Mouse (Mus musculus) urinary bladder, adult 18-20 months (tissue): ENCODE data around the gene Fancf.
A peak's percentile ranks its signal among the peaks of the same experiment; 100 is the strongest.

ENCODE experiments used
- DNase-seq, 2 experiments: peaks; one replicate each; pipeline ENCODE4 v3.0.0; 2022; ENCODE audit warnings: low spot score in 2 of 2, mixed read lengths in 2 of 2

Gene Fancf

DNA sequence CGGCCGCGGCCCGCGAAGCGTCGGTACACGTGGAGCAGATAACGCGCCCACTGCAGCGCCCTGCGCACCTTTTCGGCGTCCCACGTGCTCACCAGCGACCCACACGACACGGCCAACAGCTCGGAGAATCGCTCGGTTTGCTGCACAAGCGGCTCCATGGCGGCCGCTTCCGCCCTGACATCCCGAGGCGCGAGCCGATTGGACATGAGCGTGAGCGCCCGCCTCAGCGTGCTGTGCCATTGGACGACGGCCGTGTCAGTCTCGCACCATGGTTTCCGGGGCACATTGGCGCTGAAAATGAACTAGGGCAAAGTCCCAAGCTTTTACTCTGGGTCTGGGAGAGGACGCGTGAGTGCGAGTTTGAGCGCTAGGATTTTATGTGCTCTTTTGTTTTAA is at the start of gene Fancf:
TSS of gene Fancf (minus strand) at position 171 of the 396 bp plus-strand sequence.
- DNase-seq = peak; percentile 95 to 100

DNA sequence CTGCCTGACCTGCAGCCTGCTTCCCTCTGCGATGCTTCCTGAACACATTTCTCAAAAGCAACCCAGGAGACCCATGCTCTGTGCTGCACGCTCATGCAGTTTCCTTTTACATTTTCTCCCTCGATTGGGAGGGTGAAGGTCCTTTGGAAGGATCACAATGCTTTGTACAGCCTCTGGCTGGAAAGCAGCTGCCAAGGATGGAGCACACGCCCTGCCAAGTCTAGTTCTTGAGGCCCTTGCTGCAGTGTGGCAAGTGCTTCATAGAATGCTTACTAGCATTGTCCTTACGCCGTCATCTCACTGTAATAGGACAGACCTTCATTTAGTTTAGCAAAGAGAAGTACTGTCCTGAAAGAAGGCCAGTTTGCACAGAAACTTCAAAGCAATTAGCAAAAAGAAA is 37.0 kb upstream of the Fancf start:
- no peak for DNase-seq

DNA sequence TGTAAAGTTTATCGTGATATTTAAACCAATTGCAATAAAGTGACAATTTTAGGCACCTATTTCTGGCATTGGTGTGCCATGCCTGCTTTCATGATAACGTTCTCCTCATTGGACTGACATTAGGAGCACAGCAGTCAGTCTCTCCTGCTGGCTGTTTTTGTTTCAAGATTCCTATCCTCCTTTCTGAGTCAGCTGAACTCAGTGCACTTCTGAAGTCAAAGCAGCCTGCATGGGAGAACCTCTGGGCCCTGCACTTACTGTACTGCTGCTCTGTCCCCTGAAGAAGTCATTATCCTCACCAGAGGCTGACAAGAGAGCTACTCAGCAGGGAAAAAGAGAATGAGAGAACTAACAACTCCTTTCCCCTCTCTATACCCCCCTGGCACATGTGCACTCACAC is 32.9 kb upstream of the Fancf start:
- DNase-seq = no peak

DNA sequence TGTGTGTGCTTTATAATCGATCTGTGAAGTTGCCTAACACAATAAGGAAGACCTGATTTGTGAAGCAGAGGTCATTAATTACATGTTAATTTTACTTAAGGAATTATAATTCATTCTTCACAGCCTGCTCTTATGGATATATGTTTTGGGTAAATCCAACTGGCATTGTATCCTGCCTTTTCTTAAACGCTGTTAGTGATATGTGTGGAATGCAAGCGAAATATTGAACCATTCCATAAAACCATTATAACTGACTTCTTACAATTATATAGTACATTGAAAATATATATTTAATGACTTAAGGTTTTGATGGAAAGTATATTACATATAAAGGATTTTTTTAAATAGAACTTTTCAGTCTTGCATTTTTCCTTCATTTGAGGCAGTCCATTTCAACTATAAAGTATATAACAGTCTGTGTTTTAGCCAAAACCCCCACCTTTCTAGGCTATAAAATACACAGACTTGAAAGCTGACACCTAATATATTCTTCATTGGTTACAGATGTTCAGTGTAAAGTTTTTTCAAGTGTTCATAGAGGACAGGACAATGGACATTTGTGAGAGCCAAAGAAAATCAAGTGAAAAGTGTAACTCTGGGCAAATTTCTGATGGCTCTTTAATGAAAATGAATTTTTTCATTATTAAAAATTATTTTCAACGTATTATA is 32.2 kb upstream of the Fancf start:
- DNase-seq = no peak

DNA sequence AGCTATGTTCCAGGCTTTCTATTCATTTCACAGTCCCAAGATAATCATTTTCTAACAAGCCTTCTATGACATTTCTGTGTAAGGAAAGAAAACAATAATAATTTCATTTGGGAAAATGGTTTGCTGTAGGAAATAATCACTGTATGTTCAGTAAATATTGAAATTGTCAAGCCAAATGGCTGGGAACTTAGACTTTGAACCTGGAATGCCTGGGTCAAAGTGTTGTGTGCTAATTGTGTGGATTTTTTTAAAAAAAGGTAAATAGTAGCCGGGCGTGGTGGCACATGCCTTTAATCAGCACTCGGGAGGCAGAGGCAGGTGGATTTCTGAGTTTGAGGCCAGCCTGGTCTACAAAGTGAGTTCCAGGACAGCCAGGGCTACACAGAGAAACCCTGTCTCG is 30.9 kb upstream of the Fancf start:
- no peak for DNase-seq

DNA sequence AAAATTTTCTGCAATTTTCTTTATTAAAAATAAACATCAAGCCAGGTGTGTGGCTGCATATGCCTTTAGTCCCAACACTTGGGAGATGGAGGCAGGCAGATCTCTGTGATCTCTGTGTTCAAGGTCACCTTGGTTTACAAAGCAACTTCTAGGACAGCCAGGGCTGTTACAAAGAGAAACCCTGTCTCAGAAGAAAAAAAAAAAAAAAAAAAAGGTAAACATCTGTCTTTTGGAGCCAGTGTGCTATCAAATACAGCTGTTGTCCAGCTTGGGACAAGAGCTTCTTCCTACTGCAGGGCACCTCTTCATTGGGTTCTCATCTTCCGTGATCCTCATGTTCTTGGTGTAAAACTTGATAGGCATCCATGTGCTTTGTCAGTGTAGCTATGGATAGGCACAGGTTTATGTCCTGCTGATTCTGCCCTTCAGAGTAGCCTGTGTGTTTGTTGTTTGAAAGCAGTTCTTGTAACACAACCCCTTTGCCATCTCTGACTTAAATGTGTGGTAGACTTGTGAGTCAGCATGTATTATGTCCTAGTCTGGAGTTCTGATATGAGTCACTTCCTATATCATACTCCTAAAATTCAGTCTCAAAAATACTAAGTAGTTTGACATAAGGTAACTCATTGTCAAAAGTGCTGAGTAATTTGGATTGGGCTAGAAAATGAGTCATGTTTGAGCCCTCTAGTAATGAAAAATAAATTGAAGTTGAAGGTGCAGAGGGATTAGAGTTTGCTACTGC is 30.3 kb upstream of the Fancf start:
- DNase-seq = no peak

DNA sequence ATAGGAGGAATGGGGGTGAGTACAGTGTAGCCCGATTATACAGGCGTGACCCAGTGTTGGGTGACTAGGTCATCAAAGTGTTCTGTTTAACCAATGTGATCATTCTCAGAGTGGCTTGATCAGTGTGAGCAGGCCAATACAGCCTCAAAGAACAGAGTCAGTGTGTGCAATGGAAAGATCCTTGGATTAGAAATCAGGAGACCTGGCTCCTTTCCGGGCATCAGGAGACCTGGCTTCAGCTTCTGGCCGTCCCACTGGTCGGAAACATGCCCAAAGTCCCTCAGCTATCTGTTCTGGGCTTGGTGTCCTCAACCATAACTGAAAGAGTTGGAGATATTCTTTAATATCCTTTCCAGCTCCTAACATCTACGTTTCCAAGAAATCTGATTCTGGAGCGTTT is 27.5 kb upstream of the Fancf start:
- no peak for DNase-seq

DNA sequence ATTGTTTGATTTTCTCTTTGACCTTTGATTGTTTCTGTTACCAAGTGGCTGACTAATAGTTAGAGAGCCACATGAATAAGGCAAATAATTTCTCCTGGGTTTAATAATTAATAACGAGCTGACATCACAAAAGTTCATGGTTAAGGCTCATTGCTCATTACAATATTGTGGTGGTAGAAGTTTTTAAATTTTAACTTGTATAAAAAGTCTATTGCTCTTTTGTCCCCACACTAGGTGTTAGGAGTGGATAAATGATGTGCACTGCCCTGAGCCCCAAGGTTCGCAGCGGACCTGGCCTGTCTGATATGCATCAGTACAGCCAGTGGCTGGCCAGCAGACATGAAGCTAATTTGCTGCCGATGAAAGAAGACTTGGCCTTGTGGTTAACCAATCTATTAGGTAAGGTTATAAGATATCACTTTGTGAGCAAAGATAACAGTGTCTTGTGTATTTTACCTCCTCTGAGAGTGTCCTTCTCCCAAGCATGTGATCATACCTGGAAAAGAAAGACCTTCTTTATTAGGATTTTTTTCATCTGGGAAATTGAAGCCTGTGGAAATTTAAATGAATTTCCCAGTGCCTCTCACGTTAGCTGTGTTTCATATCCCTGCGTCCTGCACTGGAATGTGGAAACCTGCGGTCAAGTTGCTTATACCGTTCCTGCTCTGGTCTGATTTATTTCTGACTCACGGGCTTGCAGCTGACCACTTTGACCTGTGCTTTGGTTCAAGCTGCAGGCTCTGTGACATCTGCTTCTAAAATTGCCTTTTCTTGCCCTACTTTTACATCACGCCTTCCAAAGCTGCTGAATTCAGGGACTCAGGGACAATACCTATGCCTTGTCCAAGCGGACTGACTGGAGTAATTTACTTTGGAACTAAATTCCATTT is 25.9 kb upstream of the Fancf start:
- DNase-seq = no peak

DNA sequence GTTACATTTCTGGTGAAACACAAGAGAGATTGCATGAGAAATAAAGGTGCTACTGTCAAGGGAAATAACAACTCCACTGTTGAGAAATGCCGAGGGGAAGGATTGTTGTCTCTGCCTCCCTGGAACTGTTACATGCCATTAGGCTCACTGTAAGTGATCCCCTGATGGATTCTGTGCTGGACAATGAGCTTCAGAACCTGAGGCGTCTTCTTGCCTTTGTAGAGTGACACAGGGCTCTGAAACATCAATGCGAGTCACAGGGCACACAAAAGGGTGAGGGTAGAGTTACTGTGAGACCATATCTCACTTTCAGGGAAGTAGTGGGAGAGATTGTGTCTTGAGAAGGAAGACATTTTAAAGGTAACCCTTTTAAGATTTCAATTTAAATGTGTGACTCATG is 23.3 kb upstream of the Fancf start:
- no peak for DNase-seq

DNA sequence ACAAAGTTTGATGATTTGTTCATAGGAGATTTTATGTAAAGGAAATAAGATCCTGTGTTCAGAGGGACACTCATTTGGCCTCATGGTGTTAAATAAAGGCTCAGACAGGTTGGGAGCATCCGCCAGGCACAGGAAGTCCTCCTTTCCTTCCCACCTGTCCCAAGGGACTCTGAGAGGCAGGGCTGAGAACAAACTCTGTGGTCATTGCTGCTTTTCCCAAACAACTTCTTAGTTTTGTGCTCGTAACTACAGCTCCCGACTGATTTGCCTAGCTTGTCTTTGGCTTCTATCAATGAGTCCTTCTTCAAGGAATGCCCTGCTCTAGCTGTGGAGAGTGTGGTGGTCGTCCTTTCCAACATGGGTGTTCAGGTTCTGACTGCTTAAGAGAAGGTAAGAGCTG is 18.1 kb upstream of the Fancf start:
- DNase-seq = no peak

DNA sequence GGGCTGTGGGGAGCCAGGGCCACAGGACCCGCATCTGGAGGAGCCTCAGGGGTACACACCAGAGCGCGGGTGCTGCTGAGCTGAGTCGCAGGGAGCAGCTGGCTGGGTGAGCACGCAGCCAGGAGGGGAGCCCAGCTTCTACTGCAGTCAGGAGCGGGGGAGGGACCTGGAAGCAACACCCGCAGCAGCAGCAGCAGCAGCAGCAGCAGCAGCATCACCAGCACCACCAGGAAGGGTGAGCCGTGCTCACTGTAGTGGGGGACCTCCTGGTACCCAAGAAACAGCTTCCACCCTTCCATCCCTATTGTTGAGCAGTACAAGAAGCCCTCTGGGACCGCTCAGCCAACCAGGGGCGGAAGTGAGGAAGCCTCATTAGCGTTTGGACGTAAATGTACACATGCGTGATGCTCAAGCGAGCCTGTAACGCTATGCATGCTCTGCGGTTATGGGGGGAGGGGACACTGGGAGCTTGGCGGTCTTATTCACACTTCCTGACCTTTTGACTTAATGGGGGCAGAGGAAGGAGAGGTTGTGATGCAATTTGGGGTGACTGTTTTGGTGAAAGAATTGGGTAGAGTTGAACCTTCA is 17.2 kb upstream of the Fancf start:
- DNase-seq = no peak

DNA sequence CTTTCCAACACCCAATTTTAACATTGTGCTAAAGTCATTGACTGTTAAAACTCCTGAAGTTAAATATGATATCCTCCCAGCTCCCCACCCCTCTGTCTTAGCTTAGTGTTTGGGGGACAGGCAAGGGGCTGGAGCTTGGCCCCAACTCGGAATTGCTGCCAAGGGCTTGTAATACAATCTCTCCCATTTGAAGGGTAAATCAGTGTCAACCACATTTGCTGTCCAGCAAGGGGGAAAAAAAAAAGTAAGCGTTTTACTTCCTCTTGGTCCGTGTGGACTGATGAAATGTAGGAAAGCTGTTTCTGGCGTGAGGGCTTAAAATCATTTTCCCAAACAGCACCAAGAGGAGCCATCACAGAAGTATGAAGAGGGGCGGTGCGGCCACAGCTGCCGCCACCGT is 16.7 kb upstream of the Fancf start:
- no peak for DNase-seq

DNA sequence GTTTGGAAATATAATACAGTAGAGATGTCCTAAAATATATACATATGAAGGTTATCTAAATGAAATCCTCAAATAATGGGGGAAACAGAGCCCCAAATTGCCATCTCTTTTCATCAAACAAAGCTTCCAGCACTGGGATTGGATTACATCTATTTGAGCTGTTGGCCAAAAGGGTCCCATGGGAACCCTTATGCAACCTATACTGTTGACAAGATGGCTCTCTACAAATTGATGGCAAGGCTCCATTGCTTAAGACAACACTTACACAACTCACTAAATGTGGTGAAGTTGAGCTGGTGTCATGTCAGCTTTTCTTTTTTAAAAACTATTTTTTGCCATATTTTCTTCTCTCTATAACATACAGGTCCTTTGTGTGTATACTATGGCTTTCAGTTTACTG is 14.2 kb upstream of the Fancf start:
- no peak for DNase-seq

DNA sequence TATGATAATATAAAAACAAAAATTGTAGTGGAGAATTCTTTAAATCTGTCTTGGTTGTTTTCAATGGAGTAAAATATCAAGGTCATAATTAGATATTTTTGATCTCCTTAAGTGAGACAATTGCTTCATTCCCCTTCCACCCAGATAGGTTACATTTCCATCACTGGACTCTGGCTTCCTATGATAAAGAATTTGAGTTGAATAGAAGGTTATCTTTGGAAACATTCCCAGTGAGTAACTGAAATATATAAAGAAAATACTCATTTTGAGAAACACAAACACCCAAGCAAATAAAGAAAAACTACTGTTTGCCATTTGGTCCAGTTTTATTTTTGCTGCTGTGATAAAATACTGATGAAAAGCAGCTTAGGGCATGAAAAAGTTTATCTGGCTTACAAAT is 10.5 kb upstream of the Fancf start:
- DNase-seq = no peak

DNA sequence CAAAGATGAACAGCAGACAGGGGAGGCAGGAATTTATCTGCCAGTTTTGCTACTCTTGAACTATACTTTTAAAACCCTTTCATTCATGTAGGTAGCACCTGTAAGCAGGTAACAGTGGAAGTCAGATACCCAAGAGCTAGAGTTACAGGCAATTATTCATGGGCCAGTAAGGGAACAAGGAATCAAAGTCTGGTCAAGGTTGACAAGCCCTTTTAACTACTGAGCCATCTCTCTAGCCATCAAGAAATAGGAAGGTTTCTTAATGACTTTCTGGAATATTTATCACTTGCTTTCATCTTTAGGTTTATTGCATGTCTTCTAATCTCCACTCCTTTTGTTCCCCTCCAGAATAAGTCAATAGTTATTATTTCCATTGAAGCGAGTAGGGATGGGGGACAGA is 10.0 kb upstream of the Fancf start:
- no peak for DNase-seq

DNA sequence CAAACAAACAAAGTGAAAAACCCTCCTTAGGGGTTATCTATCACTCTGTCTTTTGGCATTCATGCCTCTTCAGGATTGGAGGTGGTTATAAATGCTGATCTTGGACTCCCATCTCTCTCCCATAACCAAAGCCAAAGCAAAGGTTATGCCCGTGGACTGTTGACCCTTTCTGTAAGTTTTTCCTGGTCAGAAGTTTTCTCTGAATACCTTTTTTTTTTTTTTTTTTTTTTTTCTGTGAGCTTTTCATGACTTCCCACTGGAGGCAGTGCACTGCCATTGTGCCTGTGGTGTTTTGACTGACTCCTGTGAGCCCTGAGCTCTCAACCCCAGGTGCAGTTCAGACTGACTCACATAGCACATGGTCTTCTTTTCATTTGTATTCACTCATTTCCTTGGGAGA is 5.9 kb upstream of the Fancf start:
- no peak for DNase-seq

DNA sequence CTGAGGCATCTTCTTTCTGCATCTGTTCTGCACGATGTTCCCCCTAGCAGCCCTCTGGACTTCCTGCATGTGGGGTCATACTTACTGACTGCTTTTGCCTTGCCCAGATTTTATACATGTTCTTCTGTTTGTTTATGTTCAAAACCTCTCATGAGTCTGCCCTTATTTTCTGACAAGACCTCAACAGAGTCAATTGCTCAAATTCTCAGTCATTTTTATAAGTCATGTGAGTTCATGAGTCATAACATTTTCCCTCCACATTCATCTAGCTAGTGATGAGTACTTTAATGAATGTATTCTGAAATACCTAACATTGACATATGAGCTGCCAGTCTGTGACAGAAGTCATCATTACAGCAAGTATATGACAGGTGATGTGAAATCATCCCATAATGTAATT is 3.3 kb upstream of the Fancf start:
- no peak for DNase-seq

DNA sequence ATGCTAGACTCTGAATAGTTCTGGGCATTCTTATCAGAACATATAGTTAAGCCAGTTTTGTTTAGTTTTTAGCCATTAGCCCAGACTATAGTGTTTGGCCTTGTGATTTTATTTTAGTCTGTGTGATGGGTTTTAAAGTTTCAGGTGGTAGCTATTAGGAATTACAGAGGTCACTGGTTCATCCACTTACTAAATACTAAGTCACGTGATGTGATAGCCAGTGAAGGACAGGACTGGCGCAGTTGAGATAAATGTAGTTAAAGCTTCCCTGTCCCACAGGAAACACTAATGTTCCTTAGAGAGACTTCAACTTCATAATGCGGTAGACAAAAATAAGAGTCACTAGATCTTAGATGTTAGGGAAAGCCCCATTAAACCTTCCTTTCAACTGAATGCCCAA is 775 bp upstream of the Fancf start:
- DNase-seq = no peak

DNA sequence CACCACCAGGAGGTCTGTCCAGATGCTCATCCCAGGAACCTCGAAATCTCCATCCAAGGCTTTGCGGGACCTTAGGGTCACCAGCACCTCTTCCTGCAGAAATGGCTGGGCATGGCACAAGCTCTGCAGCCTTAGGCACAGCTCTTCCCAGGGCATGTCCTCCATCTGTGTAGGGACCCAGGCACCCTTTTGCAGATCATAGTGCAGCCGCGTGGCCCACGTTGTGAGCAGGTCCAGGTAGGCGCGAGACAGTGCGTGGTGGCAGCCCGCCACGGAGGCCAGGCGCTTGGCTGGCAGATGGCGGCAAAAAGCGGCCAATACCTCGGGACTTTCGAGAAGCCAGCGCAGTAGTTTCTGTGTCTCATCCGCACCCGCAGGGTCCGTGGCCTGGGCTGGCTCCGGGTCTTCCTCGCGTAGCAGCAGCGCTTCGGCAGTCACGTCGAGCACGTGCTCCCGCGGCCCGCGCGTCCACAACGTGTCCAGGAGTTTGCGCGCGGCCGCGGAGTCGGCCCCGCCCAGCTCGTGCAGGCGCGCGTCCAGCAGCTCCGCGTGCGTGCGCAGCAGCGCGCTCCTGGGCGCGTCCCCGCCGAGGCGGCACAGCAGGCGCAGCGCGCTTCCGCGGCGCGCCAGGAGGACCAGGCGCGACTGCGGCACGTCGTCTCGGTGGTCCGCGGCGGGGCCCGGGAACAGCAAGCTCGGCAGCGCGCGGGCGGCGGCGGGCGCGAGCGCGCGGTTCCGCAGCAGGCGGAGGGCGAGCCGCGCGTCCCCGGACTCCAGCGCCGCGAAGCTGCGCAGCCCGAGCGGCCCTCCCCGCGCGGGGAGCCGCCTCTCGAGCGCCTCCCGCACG is 594 bp downstream of the Fancf start, which contains the start of gene Gas2:
TSS of gene Gas2 (plus strand) at position 766 of the 847 bp plus-strand sequence.
- peak; percentile 70 to 92 for DNase-seq

DNA sequence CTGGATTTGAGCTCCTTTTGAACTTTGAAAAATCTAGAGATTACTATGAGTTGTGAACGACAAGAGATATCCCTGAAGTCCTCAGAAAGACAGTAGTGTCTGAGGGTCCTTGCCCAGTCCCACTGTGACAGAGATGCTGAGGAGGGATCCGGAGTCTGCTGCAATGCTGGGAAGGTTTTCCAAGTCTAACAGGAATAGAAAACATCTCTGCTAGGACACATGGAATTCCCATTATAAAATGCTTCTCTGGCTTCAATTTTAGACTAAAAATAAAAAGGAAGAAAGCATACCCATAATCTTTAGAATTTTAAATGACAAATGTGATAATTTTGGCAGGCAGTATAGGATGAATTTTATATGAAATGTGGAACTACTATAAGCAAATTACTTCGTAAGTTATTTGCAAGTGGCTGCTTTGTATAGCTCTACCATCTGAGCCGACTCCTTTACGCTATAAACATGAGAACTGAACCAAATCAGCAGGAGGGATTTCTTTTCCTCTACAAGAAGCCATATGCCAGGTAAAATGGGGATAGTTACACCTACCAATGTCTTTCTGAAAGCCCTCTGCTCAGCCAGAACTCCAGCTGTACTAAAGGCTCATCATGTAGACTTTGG is 10.1 kb downstream of the Fancf start:
- DNase-seq = no peak

DNA sequence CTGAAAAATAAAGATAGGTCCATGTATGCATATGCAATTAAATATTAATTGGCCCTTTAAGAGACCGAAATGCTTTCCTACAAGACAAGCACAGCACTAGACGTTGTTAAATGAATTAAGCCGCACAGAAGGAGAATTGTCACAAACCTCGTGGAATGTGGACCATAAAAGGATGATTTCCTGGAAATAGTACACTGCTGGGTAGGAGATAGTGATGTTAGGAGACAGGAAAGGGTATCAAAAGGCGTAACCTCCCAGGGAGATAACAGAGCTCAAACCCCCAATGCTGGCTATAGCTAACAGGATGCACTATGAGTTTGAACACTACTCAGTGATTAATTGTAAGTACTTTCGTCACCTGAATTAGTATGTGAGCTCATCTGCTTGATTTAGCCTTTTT is 11.2 kb downstream of the Fancf start:
- DNase-seq = no peak
